Mouse (Mus musculus) CH12.LX (cell line): ENCODE results near the gene Serac1. TPM values are rescaled to one million over a fixed set of nuclear protein-coding genes. Genes with fewer than 3 reads are reported as not detected.

Source experiments
- DNase-seq: peaks from one replicate; pipeline ENCODE4 v3.0.0-alpha.2; 2013; ENCODE audit errors: extremely low read depth
- H3K27ac ChIP-seq: 2 replicates; pipeline ENCODE4 v1.5.1; 2012; ENCODE audit warnings: low read depth, mild to moderate bottlenecking, control low read depth, moderate library complexity; ENCODE audit not compliant: insufficient read depth
- H3K27me3 ChIP-seq: replicated peaks from 2 replicates; pipeline ENCODE3; 2012; ENCODE audit warnings: inconsistent platforms
- H3K36me3 ChIP-seq, 2 experiments: replicated peaks in 1 of 2; 2 replicates each; pipeline versions ENCODE3 to v1.6.1; 2012; ENCODE audit warnings: inconsistent platforms in 1 of 2, low read length in 1 of 2, mild to moderate bottlenecking in 1 of 2, mixed read lengths in 1 of 2, moderate library complexity in 1 of 2; ENCODE audit not compliant: control insufficient read depth in 1 of 2, insufficient read depth in 1 of 2
- H3K4me1 ChIP-seq, 2 experiments: 2 replicates each; pipeline ENCODE4 v1.6.1; 2012; ENCODE audit warnings: inconsistent platforms in 1 of 2, moderate library complexity in 1 of 2; ENCODE audit not compliant: insufficient read depth in 2 of 2, control insufficient read depth in 1 of 2
- H3K4me2 ChIP-seq: 2 replicates; pipeline ENCODE4 v1.6.1; 2012; ENCODE audit warnings: low read depth, mild to moderate bottlenecking, control low read depth; ENCODE audit not compliant: poor library complexity, insufficient read depth, severe bottlenecking
- H3K4me3 ChIP-seq, 3 experiments: fragments of 150-350 bp in 1 of 3; sonication (generic) in 1 of 3; replicated peaks in 1 of 3; 2 replicates each; pipeline versions ENCODE3 to v1.5.1; 2011 to 2012; ENCODE audit warnings: low read depth in 2 of 3, low read length in 2 of 3, mild to moderate bottlenecking in 2 of 3, moderate library complexity in 2 of 3, control low read depth in 1 of 3, improper control_type of control experiment in 1 of 3, inconsistent platforms in 1 of 3, mixed read lengths in 1 of 3; ENCODE audit not compliant: poor library complexity in 1 of 3
- H3K79me2 ChIP-seq: replicated peaks from 2 replicates; pipeline ENCODE4 v1.6.1; 2012; ENCODE audit warnings: mild to moderate bottlenecking, moderate library complexity; ENCODE audit not compliant: control insufficient read depth, poor library complexity, insufficient read depth, severe bottlenecking; ENCODE audit errors: extremely low read depth
- H3K9ac ChIP-seq: 2 replicates; pipeline ENCODE4 v1.6.1; 2012; ENCODE audit warnings: low read depth, mild to moderate bottlenecking, control low read depth, moderate library complexity; ENCODE audit not compliant: insufficient read depth
- H3K9me3 ChIP-seq: replicated peaks from 2 replicates; pipeline ENCODE3; 2012; ENCODE audit warnings: low read length, inconsistent platforms, mixed read lengths
- BHLHE40 ChIP-seq: IDR thresholded peaks from 2 replicates; pipeline ENCODE4 v1.6.1; 2011; ENCODE audit warnings: mild to moderate bottlenecking, low read depth, low read length, improper control_type of control experiment
- CHD1 ChIP-seq: IDR thresholded peaks from 2 replicates; pipeline ENCODE4 v1.6.1; 2012; ENCODE audit warnings: low read depth, low read length, improper control_type of control experiment, inconsistent platforms
- CHD2 ChIP-seq: IDR thresholded peaks from 2 replicates; pipeline ENCODE4 v1.6.1; 2011; ENCODE audit warnings: low read length, improper control_type of control experiment
- CTCF ChIP-seq, 2 experiments: IDR thresholded peaks in 1 of 2; conservative IDR thresholded peaks in 1 of 2; 2 replicates each; pipeline ENCODE4 v1.5.1; 2011 to 2012; ENCODE audit warnings: low read depth in 2 of 2, low read length in 2 of 2, improper control_type of control experiment in 1 of 2, inconsistent platforms in 1 of 2, mild to moderate bottlenecking in 1 of 2, moderate library complexity in 1 of 2
- E2F4 ChIP-seq: IDR thresholded peaks from 2 replicates; pipeline ENCODE4 v1.6.1; 2011; ENCODE audit warnings: low read depth, low read length, improper control_type of control experiment; ENCODE audit not compliant: insufficient replicate concordance
- ELF1 ChIP-seq: IDR thresholded peaks from 2 replicates; pipeline ENCODE4 v1.6.1; 2014; ENCODE audit warnings: low read depth, mild to moderate bottlenecking, inconsistent platforms, low read length, improper control_type of control experiment
- EP300 ChIP-seq: IDR thresholded peaks from 2 replicates; pipeline ENCODE4 v1.6.1; 2011; ENCODE audit warnings: low read length, improper control_type of control experiment
- ETS1 ChIP-seq: conservative IDR thresholded peaks from 2 replicates; pipeline ENCODE4 v1.6.1; 2012; ENCODE audit warnings: low read depth, mild to moderate bottlenecking, inconsistent platforms, low read length, improper control_type of control experiment, moderate library complexity
- GABPA ChIP-seq: IDR thresholded peaks from 2 replicates; pipeline ENCODE4 v1.6.1; 2012; ENCODE audit warnings: low read depth, low read length, improper control_type of control experiment, inconsistent platforms; ENCODE audit not compliant: insufficient replicate concordance
- HCFC1 ChIP-seq: IDR thresholded peaks from 2 replicates; pipeline ENCODE4 v1.6.1; 2012; ENCODE audit warnings: low read depth, mild to moderate bottlenecking, inconsistent platforms, low read length, improper control_type of control experiment
- IRF4 ChIP-seq: IDR thresholded peaks from 2 replicates; pipeline ENCODE4 v1.6.1; 2014; ENCODE audit warnings: low read depth, mild to moderate bottlenecking, inconsistent platforms, low read length, improper control_type of control experiment
- JUN ChIP-seq: IDR thresholded peaks from 2 replicates; pipeline ENCODE4 v1.6.1; 2011; ENCODE audit warnings: low read depth, mild to moderate bottlenecking, low read length, improper control_type of control experiment, moderate library complexity; ENCODE audit not compliant: insufficient read depth
- JUND ChIP-seq: conservative IDR thresholded peaks from 2 replicates; pipeline ENCODE4 v1.6.1; 2011; ENCODE audit warnings: low read depth, low read length, improper control_type of control experiment
- KAT2A ChIP-seq: IDR thresholded peaks from 2 replicates; pipeline ENCODE4 v1.6.1; 2012; ENCODE audit warnings: low read length, improper control_type of control experiment, inconsistent platforms; ENCODE audit not compliant: insufficient replicate concordance
- MAFK ChIP-seq: IDR thresholded peaks from 2 replicates; pipeline ENCODE4 v1.6.1; 2011; ENCODE audit warnings: low read length, improper control_type of control experiment; ENCODE audit not compliant: insufficient replicate concordance
- MAX ChIP-seq: IDR thresholded peaks from 2 replicates; pipeline ENCODE4 v1.6.1; 2011; ENCODE audit warnings: low read length, improper control_type of control experiment
- MAZ ChIP-seq: IDR thresholded peaks from 2 replicates; pipeline ENCODE4 v1.6.1; 2012; ENCODE audit warnings: low read depth, mild to moderate bottlenecking, inconsistent platforms, low read length, improper control_type of control experiment, moderate library complexity
- MEF2A ChIP-seq: IDR thresholded peaks from 2 replicates; pipeline ENCODE4 v1.6.1; 2014; ENCODE audit warnings: low read depth, mild to moderate bottlenecking, inconsistent platforms, low read length, improper control_type of control experiment, borderline replicate concordance
- MXI1 ChIP-seq: IDR thresholded peaks from 2 replicates; pipeline ENCODE4 v1.6.1; 2011; ENCODE audit warnings: mild to moderate bottlenecking, low read depth, low read length, improper control_type of control experiment
- MYC ChIP-seq: IDR thresholded peaks from 2 replicates; pipeline ENCODE4 v1.6.1; 2011; ENCODE audit warnings: low read depth, mild to moderate bottlenecking, improper control_type of control experiment, low read length
- NELFE ChIP-seq: IDR thresholded peaks from 2 replicates; pipeline ENCODE4 v1.6.1; 2011; ENCODE audit warnings: low read depth, low read length, improper control_type of control experiment
- PAX5 ChIP-seq: IDR thresholded peaks from 2 replicates; pipeline ENCODE4 v1.6.1; 2012; ENCODE audit warnings: low read length, inconsistent platforms, mixed read lengths
- POLR2A ChIP-seq: IDR thresholded peaks from 2 replicates; pipeline ENCODE4 v1.6.1; 2011; ENCODE audit warnings: low read depth, mild to moderate bottlenecking, improper control_type of control experiment, low read length
- RAD21 ChIP-seq: IDR thresholded peaks from 2 replicates; pipeline ENCODE4 v1.6.1; 2011; ENCODE audit warnings: low read depth, mild to moderate bottlenecking, low read length, improper control_type of control experiment, moderate library complexity
- RCOR1 ChIP-seq: conservative IDR thresholded peaks from 2 replicates; pipeline ENCODE4 v1.6.1; 2012; ENCODE audit warnings: low read depth, mild to moderate bottlenecking, inconsistent platforms, low read length, improper control_type of control experiment
- SIN3A ChIP-seq: IDR thresholded peaks from 2 replicates; pipeline ENCODE4 v1.6.1; 2012; ENCODE audit warnings: low read length, improper control_type of control experiment, inconsistent platforms
- SMC3 ChIP-seq: IDR thresholded peaks from 2 replicates; pipeline ENCODE4 v1.6.1; 2011; ENCODE audit warnings: low read depth, low read length, improper control_type of control experiment
- TCF12 ChIP-seq: IDR thresholded peaks from 2 replicates; pipeline ENCODE4 v1.6.1; 2014; ENCODE audit warnings: low read depth, mild to moderate bottlenecking, inconsistent platforms, low read length, improper control_type of control experiment
- USF1 ChIP-seq: IDR thresholded peaks from 2 replicates; pipeline ENCODE4 v1.6.1; 2014; ENCODE audit warnings: low read depth, mild to moderate bottlenecking, inconsistent platforms, low read length, improper control_type of control experiment
- USF2 ChIP-seq: conservative IDR thresholded peaks from 2 replicates; pipeline ENCODE4 v1.6.1; 2011; ENCODE audit warnings: low read depth, low read length, improper control_type of control experiment
- ZNF384 ChIP-seq: IDR thresholded peaks from 2 replicates; pipeline ENCODE4 v1.6.1; 2012; ENCODE audit warnings: low read depth, low read length, improper control_type of control experiment, inconsistent platforms
- dilution Hi-C: fragments of 300-500 bp; cut with MboI; formaldehyde crosslinking; loops from 2 replicates; pipeline ENCODE4 v1.14.3; 2020; ENCODE audit warnings: low sequenced_read_pairs; ENCODE audit not compliant: extremely low pct_unique_long_range_greater_than_20kb, extremely low pct_ligation_motif_present
- in situ Hi-C: fragments of 300-500 bp; cut with MboI; formaldehyde crosslinking; loops from 3 replicates; pipeline ENCODE4 v1.14.3; 2019; ENCODE audit warnings: low sequenced_read_pairs, low pct_ligation_motif_present, low pct_unique_long_range_greater_than_20kb, mixed read lengths
- polyA plus RNA-seq: library from polyadenylated mRNA; unstranded; fragments of >175 nt; gene quantifications from 2 replicates; pipeline ENCODE4 v1.2.1, GENCODE M21; 2012; ENCODE audit warnings: low read depth; ENCODE audit not compliant: insufficient read length
- total RNA-seq, 2 experiments: library from RNA; depleted of rRNA; stranded (reverse); fragments of 300-350 nt in 1 of 2; fragments of >200 nt in 1 of 2; gene quantifications; 2 replicates each; pipeline ENCODE4 v1.2.3; 2012 to 2014

Serac1 gene
- total and polyA plus RNA-seq, 3 experiments, result 1.9 to 2.9 (median 2.1) TPM

DNA sequence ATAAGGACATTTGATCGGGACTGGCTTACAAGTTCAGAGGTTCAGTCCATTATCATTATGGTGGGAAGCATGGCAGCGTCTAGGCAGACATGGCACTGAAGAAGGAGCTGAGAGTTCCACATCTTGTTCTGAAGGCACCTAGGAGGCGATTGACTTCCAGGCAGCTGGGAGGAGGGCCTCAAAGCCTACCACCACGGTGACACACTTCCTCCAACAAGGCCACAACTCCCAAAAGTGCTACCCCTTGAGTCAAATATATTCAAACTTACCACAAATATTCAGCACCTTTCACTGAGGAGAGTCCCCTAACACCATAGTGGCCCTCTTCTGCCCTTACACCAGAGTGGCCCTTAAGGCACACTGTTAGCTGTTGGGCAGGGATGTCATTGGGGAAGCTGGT is 64.6 kb downstream of the Serac1 start (continued):
- no peak for TF ChIP-seq GABPA
- peak; percentile 62 for TF ChIP-seq POLR2A
- peak; percentile 57 for TF ChIP-seq JUN
- peak; percentile 91 for TF ChIP-seq IRF4
- 0 out of 2 replicates have a peak, but pooled peaks have one; percentile 11 for TF ChIP-seq KAT2A
- peak; percentile 91 for TF ChIP-seq MEF2A
- no peak for TF ChIP-seq USF2
- 0 out of 2 replicates have a peak, but pooled peaks have one; percentile 18 for TF ChIP-seq HCFC1
- TF ChIP-seq RAD21, result no peak; the same call in none of the 2 replicates
- no peak for TF ChIP-seq RCOR1

DNA sequence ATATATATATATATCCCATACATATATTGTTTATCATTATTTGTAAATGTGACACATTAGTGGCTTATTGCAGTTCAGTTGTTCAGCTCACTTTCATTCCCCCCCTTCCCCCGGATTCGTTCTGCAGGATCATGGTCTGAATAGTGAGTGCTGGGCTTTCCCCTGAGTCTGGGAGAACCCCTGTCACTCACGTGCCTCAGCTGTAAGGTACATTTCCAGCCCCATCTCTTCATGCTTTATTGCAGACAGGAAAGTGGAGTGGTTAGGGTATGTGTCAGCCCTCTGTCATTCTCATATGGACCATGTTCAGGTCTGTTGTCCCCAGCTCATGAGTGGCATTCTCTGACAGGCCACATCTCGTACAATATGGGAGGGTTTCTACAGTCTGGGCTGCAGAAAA is 66.5 kb downstream of the Serac1 start:
- no peaks in the 10 kb centered on the region for H3K79me2 ChIP-seq
- no peaks in the 10 kb centered on the region for H3K9me3 ChIP-seq
- no peak for TF ChIP-seq JUN
- peak; percentile 84 for TF ChIP-seq EP300
- no peak for TF ChIP-seq NELFE
- TF ChIP-seq USF1, result 0 out of 2 replicates have a peak, but pooled peaks have one; percentile 20
- peak; percentile 82 for TF ChIP-seq SIN3A
- TF ChIP-seq MEF2A, result peak; percentile 83
- TF ChIP-seq HCFC1, result no peak
- TF ChIP-seq TCF12, result peak; percentile 85
- TF ChIP-seq CTCF (conservative IDR thresholded peaks at IDR 0.05 in 1 of 2, IDR thresholded peaks at IDR 0.05 in 1 of 2; ENCODE audit: low read depth in 2 of 2, low read length in 2 of 2), result no peak
- no peak for TF ChIP-seq E2F4
- TF ChIP-seq JUND, result 0 out of 2 replicates have a peak, but pooled peaks have one; percentile 23
- TF ChIP-seq SMC3, result no peak
- peak; percentile 82 for TF ChIP-seq IRF4
- TF ChIP-seq MYC, result peak; percentile 72
- peak; percentile 87; the same call in 1 of the 2 replicates for TF ChIP-seq MAZ
- TF ChIP-seq KAT2A, result 0 out of 2 replicates have a peak, but pooled peaks have one; percentile 26
- peak; percentile 65 for TF ChIP-seq MXI1
- no peak for TF ChIP-seq PAX5
- peak; percentile 84 for TF ChIP-seq MAX
- TF ChIP-seq ELF1, result 0 out of 2 replicates have a peak, but pooled peaks have one; percentile 36
- TF ChIP-seq CHD2, result peak; percentile 50; the same call in 1 of the 2 replicates
- peak; percentile 38; the same call in 1 of the 2 replicates for TF ChIP-seq ZNF384
- TF ChIP-seq POLR2A, result no peak
- peak; percentile 100 for TF ChIP-seq BHLHE40
- TF ChIP-seq MAFK, result peak; percentile 53; the same call in 1 of the 2 replicates
- no peak for TF ChIP-seq CHD1
- TF ChIP-seq RCOR1, result peak; percentile 94; the same call in 1 of the 2 replicates
- peak; percentile 99 for TF ChIP-seq ETS1
- in situ Hi-C loops (loop anchor here (5.0 to 25.0 kb wide), 2 partner anchors 36 to 576 kb away; partner anchors contain the start of gene Tmem242), dilution Hi-C loops (no loop called here)
- H3K27ac ChIP-seq, result peak overlapping the region; percentile 32; the same call in 1 of the 2 replicates
- H3K9ac ChIP-seq, result no peak overlapping the region
- no peak overlapping the region for H3K4me2 ChIP-seq
- peak; percentile 88 for DNase-seq
- H3K36me3 ChIP-seq, result peaks cover 2 to 51% of the 10 kb centered on the region in 2 experiments
- peak overlapping the region in 1 of 3 experiments; percentile 5 for H3K4me3 ChIP-seq
- no peaks in the 10 kb centered on the region for H3K27me3 ChIP-seq
- peaks cover 48 to 71% of the 10 kb centered on the region in 2 experiments for H3K4me1 ChIP-seq
